Mouse (Mus musculus): Measurements from ENCODE around the gene Txn2. TPM values are rescaled to one million over a fixed set of nuclear protein-coding genes. Genes with fewer than 3 reads are reported as not detected.

Txn2 gene
- polyA plus RNA-seq, 1 experiment = 396 TPM

- peak; percentile 94 for DNase-seq
- Histone ChIP-seq H3K4me3 (ENCODE audit: insufficient read depth, low read depth, low read length) (no peak overlapping the region), H3K27ac (ENCODE audit: insufficient read depth, low read depth, low read length) (peak overlapping the region; percentile 83), H3K36me3 (ENCODE audit: control insufficient read depth, insufficient read depth, low read length) (peaks cover 3% of the 10 kb centered on the region), H3K27me3 (replicated peaks; ENCODE audit: control insufficient read depth, insufficient read depth, low read length) (no peaks in the 10 kb centered on the region), H3K4me1 (ENCODE audit: control insufficient read depth, insufficient read depth, low read length) (peaks cover 42% of the 10 kb centered on the region)
- 20% methylated on average over 2 of the region's 2 CpGs for WGBS
- TF ChIP-seq POLR2A (IDR thresholded peaks at IDR 0.05; ENCODE audit: low read depth, low read length) (no peak), CTCF (conservative IDR thresholded peaks at IDR 0.05; ENCODE audit: insufficient read depth, insufficient read length, low read depth, low read length) (no peak)
Observed at GRCm38 (mm10) chr15:77911065-77911464, 17.7 kb downstream of the Txn2 start.

DNA sequence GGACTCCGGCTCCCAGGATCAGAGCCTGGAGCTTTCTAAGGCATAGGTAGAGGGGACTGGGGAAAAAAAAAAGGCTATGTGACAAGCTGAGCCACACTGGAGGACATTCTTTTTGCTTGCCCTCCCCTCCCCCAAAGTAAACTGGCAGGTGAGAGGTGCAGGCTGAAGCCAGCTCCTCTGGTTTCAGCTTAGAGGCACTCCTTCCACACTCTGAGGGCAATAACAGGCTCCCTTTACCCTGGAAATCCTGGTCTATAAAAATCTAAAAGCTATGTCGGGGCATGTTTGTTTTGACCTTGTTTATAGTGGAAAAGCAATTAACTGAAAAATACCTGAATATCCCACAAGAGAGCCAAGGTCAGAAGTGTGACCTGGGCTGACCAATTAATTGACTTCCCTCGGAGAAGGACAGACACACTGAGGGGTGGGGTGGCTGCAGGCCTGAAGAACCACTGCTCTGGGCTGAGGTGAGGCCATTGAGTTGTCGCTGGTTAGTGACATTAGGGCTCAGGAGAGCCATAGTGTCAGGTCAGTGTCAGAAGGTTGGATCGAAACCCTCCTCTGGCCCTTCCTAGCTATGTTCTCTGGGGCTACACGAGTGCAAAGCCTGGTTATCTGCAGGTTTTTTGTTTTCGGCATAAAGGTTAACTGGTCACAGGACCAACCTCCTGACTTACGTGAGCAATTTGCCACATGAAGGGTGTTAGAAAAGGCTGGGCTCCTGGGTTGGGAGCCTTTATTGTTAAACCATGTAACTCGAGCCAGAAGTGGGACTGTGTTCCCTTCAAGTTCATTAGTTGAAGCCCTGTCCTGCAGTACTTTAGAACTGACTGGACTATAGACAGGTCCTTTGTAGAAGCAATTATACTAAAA, 20.9 kb downstream of the Txn2 start:
- WGBS = 47% methylated on average over 9 of the region's 9 CpGs
- peak; percentile 75 for DNase-seq
- peaks cover 56% of the 10 kb centered on the region for H3K4me1 ChIP-seq (ENCODE audit: control insufficient read depth, insufficient read depth, low read length)
- H3K27me3 ChIP-seq (replicated peaks; ENCODE audit: control insufficient read depth, insufficient read depth, low read length) = no peaks in the 10 kb centered on the region
- no peak overlapping the region for H3K4me3 ChIP-seq (ENCODE audit: insufficient read depth, low read depth, low read length)
- TF ChIP-seq CTCF (conservative IDR thresholded peaks at IDR 0.05; ENCODE audit: insufficient read depth, insufficient read length, low read depth, low read length) = no peak
- H3K36me3 ChIP-seq (ENCODE audit: control insufficient read depth, insufficient read depth, low read length) = no peaks in the 10 kb centered on the region
- H3K27ac ChIP-seq (ENCODE audit: insufficient read depth, low read depth, low read length) = peak overlapping the region; percentile 97

DNA sequence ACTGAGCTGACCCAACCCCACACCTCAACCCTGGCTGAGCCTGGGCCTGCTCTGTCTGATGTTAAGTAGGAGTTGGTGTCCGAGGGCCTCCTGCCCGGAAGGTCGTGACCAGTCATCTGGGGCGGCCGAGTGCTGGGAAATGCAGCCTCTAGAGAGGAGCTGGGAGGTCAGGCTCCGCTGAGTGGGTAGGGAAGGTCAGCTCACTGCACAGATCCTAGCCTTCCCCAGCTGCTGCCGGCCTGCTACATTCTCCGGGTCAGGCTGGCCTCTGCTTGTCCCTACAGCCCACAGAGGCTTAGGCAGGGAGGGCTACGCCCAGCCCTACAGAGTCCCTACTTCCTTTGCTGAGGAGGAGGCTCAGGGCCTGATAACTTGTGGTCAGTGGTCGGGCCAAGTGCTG, 22.3 kb downstream of the Txn2 start:
- Histone ChIP-seq H3K27me3 (replicated peaks; ENCODE audit: control insufficient read depth, insufficient read depth, low read length) (no peaks in the 10 kb centered on the region), H3K4me3 (ENCODE audit: insufficient read depth, low read depth, low read length) (no peak overlapping the region), H3K4me1 (ENCODE audit: control insufficient read depth, insufficient read depth, low read length) (peaks cover 45% of the 10 kb centered on the region), H3K36me3 (ENCODE audit: control insufficient read depth, insufficient read depth, low read length) (no peaks in the 10 kb centered on the region), H3K27ac (ENCODE audit: insufficient read depth, low read depth, low read length) (peak overlapping the region; percentile 75)
- WGBS = 36% methylated on average over 10 of the region's 10 CpGs
- TF ChIP-seq CTCF (conservative IDR thresholded peaks at IDR 0.05; ENCODE audit: insufficient read depth, insufficient read length, low read depth, low read length) (no peak), POLR2A (IDR thresholded peaks at IDR 0.05; ENCODE audit: low read depth, low read length) (no peak)
- DNase-seq = peak; percentile 59

GRCm38 (mm10) chr15:77906081-77906480, 22.7 kb downstream of the Txn2 start:
- WGBS = 63% methylated on average over 8 of the region's 8 CpGs
- TF ChIP-seq CTCF (conservative IDR thresholded peaks at IDR 0.05; ENCODE audit: insufficient read depth, insufficient read length, low read depth, low read length) (no peak), POLR2A (IDR thresholded peaks at IDR 0.05; ENCODE audit: low read depth, low read length) (no peak)
- H3K27me3 ChIP-seq (replicated peaks; ENCODE audit: control insufficient read depth, insufficient read depth, low read length) = no peaks in the 10 kb centered on the region
- H3K36me3 ChIP-seq (ENCODE audit: control insufficient read depth, insufficient read depth, low read length) = no peaks in the 10 kb centered on the region
- peak overlapping the region; percentile 75 for H3K27ac ChIP-seq (ENCODE audit: insufficient read depth, low read depth, low read length)
- H3K4me1 ChIP-seq (ENCODE audit: control insufficient read depth, insufficient read depth, low read length) = peaks cover 43% of the 10 kb centered on the region
- DNase-seq = no peak
- H3K4me3 ChIP-seq (ENCODE audit: insufficient read depth, low read depth, low read length) = no peak overlapping the region

- no peaks in the 10 kb centered on the region for H3K36me3 ChIP-seq (ENCODE audit: control insufficient read depth, insufficient read depth, low read length)
- TF ChIP-seq POLR2A (IDR thresholded peaks at IDR 0.05; ENCODE audit: low read depth, low read length) = no peak
- TF ChIP-seq CTCF (conservative IDR thresholded peaks at IDR 0.05; ENCODE audit: insufficient read depth, insufficient read length, low read depth, low read length) = no peak
- whole genome bisulfite sequencing = 19% methylated on average over 26 of the region's 26 CpGs
- H3K27ac ChIP-seq (ENCODE audit: insufficient read depth, low read depth, low read length) = peak overlapping the region; percentile 75
- peaks cover 39% of the 10 kb centered on the region for H3K4me1 ChIP-seq (ENCODE audit: control insufficient read depth, insufficient read depth, low read length)
- no peaks in the 10 kb centered on the region for H3K27me3 ChIP-seq (replicated peaks; ENCODE audit: control insufficient read depth, insufficient read depth, low read length)
- peak overlapping the region; percentile 27; the same call in 1 of the 2 replicates for H3K4me3 ChIP-seq (ENCODE audit: insufficient read depth, low read depth, low read length)
- peak; percentile 87 for DNase-seq
Observed at GRCm38 (mm10) chr15:77905275-77905970, 23.4 kb downstream of the Txn2 start.

DNA sequence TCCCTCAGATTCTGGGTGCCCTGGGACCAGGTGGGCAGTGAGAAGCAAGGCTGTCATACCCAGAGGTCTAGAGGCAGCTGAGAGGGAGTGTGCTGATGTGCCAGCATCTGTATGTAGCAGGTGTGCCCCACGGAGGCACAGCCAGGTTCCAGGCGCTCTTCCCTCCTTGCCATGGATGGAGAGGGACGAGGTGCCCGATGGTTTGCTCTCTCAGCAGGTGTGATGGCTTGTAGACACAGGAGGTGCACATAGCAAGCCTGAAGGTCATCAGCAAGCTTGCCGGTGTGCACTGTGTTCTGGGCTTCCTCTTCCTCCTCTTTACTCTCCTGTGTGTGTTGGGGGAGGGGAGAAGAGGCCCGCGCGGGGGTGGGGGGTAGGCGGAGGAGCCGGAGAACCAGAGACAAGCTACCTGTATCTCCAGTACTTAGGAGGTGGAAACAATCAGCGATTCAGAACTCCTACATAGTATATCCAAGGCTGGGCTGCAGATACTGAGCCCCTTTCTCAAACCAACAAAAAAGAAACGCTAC, 24.4 kb downstream of the Txn2 start:
- Histone ChIP-seq H3K4me1 (ENCODE audit: control insufficient read depth, insufficient read depth, low read length) (peaks cover 39% of the 10 kb centered on the region), H3K27me3 (replicated peaks; ENCODE audit: control insufficient read depth, insufficient read depth, low read length) (no peaks in the 10 kb centered on the region), H3K4me3 (ENCODE audit: insufficient read depth, low read depth, low read length) (no peak overlapping the region), H3K27ac (ENCODE audit: insufficient read depth, low read depth, low read length) (no peak overlapping the region; the same call in 1 of the 2 replicates), H3K36me3 (ENCODE audit: control insufficient read depth, insufficient read depth, low read length) (no peaks in the 10 kb centered on the region)
- TF ChIP-seq CTCF (conservative IDR thresholded peaks at IDR 0.05; ENCODE audit: insufficient read depth, insufficient read length, low read depth, low read length) (no peak), POLR2A (IDR thresholded peaks at IDR 0.05; ENCODE audit: low read depth, low read length) (no peak)
- 61% methylated on average over 12 of the region's 12 CpGs for WGBS
- no peak for DNase-seq

DNA sequence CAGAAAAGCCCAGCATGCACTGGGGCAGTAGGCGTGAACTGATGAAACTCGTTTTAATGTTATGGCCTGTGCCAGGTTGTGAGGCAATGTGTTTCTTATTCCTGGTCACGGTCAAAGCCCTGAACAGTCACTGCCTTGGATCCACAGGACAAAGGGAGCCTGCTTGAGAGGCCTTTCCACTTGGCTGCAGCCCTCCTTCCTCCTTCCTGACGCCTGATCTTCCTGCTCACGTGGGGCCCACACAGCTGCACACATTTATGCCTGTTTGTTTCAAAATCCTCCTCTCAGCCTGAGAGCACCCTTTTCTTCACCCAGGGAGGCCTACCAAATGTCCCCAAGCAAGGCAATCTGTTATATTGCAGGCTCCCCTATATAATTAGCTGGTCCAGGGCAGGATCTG, 25.6 kb downstream of the Txn2 start:
- TF ChIP-seq POLR2A (IDR thresholded peaks at IDR 0.05; ENCODE audit: low read depth, low read length) (no peak), CTCF (conservative IDR thresholded peaks at IDR 0.05; ENCODE audit: insufficient read depth, insufficient read length, low read depth, low read length) (no peak)
- no peak overlapping the region for H3K4me3 ChIP-seq (ENCODE audit: insufficient read depth, low read depth, low read length)
- no peaks in the 10 kb centered on the region for H3K27me3 ChIP-seq (replicated peaks; ENCODE audit: control insufficient read depth, insufficient read depth, low read length)
- peaks cover 33% of the 10 kb centered on the region for H3K4me1 ChIP-seq (ENCODE audit: control insufficient read depth, insufficient read depth, low read length)
- peak overlapping the region; percentile 49; the same call in 1 of the 2 replicates for H3K27ac ChIP-seq (ENCODE audit: insufficient read depth, low read depth, low read length)
- peak; percentile 64 for DNase-seq
- no peaks in the 10 kb centered on the region for H3K36me3 ChIP-seq (ENCODE audit: control insufficient read depth, insufficient read depth, low read length)
- WGBS = 28% methylated on average over 5 of the region's 5 CpGs
